Mouse (Mus musculus): ENCODE results near the gene Vmn2r58.
"Not testable (repeated sequence)": the region's sequence is repeated elsewhere in the genome, so short reads cannot be mapped to it uniquely, and the experiment has no call there.

Vmn2r58 gene

DNA sequence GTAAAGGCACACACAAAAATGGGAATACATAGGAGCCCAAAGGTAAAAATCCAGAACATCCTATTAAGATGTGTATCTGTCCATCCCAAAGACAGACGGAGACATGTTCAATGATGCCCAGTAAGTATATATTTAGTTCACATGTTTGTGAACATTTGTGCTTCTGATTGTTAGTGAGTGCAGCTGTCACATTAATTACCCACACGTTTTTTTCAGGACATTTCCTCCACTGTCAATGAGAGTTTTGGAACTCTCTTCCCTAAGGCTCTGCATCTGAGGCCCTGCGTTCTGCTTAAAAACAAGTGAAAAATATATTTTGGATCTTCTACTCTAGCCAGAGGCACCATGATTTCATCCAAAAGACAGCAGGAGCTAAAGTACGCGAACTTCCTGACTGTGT lies at the start of gene Vmn2r58:
Gene Vmn2r58 (minus strand): TSS at position 101 of the 400 bp plus-strand sequence.
- not testable (repeated sequence) for DNase-seq (ENCODE audit: low spot score in 2 of 2)

All from urinary bladder, postnatal 36 days (tissue).